Mouse (Mus musculus): Measurements from ENCODE around the gene Ccr1l1.
"Not testable (repeated sequence)": the region's sequence is repeated elsewhere in the genome, so short reads cannot be mapped to it uniquely, and the experiment has no call there.

Gene Ccr1l1

DNA sequence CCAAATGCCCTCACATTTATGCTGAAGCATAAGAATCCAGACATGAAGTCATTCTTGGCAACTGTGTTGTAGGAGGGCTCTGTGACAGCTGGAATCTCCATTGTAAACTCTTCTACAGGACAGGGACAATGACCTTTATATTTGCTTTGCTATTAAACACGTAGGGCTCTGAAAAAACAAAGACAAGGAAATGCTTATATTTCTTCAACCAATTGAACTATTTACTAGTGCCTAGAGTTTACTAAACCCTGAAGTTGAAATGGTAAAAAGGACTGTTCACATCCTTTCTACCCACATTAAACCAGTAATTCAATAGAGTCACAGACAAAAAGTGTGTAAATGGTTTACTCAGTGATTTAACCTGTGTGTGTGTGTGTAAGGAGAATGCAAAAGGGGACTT, at the start of gene Ccr1l1:
TSS of gene Ccr1l1 (minus strand) at position 101 of the 400 bp plus-strand sequence.
- no peak for DNase-seq

DNA sequence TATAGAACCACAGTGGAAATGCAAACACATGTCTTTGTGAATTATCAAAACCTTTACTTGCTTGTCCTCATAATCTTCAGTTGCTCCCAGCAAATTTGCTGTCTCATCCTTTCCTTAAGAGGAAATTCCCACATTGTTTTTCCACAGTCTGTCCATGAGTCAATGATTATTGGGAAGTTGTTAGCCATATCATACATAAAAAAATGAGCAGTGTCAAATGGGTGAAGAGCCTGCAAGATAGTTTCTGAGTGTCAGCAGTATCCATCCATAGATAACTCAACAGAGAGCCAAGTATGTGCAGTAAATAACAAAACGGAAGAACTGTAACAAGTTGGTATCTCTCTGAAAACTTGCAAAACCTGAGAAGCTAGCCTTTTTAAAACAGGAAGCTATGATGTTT, 43.5 kb upstream of the Ccr1l1 start, which contains the start of gene Ccr3:
TSS of gene Ccr3 (plus strand) at position 301 of the 400 bp plus-strand sequence.
- no peak for DNase-seq

DNA sequence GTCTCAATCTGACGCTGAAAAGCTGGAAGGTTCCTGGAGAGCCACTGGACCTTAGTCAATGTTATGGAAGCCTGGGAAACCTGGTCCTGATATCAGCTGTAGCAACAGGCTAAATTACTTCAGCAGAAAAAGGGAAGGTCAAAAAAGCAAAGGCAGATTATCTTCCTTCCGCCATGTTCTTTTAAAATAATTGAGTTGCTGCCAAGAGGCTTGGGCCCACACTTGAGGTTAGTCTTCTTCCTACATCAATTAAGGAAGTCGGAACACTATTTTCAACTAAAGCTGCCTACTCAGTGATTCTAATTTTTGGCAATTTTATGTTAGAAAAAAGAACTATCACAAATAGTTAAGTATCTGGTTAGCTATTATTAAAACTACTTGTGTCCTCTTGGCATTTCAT, 41.7 kb upstream of the Ccr1l1 start:
- no peak for DNase-seq

GRCm38 (mm10) chr9:124016048-124016447, 37.8 kb upstream of the Ccr1l1 start:
- no peak for DNase-seq

DNA sequence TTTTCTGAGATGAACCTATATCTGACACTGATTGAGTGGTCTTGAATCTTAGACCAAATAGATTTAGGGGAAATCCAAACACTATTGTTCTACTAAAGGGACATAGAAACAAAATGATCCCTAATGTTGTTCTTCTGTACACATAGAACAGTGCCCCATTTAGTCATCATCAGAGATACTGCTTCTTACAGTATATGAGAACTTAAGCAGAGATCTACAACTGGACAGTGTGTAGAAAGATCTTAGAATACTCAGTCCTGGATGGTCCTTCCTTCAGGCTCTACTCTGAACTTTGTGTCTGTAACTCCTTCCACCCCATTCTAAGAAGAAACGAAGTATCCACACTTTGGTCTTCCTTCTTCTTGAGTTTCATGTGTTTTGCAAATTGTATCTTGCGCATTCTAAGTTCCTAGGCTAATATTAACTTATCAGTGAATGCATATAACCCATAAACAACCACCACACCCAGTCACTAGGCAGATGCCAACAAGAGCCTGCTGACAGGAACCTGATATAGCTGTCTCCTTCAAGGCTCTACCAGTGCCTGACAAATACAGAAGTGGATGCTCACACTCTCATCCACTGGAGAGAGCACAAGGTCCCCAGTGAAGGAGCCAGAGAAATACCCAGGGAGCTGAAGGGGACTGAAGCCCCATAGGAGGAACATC, 36.9 kb upstream of the Ccr1l1 start:
- DNase-seq: no peak

DNA sequence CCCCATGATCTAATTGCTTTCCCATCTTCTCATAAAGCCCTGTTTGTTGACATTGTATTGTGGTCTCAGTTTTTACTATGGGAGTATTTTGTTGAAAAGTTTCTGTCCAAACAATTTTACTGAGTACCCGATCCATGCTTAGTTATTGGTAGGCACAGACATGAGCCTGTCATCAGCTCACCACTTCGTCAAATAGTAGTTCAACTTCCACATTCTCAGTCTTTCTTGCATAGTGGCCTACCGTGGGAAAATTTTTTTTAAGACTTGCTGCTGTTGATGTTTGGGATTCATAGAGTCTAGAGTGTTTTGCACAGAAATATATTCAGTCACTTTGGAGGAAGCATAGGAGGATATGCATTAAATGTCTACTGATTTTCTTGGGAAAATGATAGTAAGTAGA, 35.1 kb upstream of the Ccr1l1 start:
- DNase-seq: no peak

GRCm38 (mm10) chr9:124012691-124013090, 34.5 kb upstream of the Ccr1l1 start:
- DNase-seq: no peak

- no peak for DNase-seq
These were observed 21.6 kb upstream of the Ccr1l1 start for GRCm38 (mm10) chr9:123999784-124000183.

DNA sequence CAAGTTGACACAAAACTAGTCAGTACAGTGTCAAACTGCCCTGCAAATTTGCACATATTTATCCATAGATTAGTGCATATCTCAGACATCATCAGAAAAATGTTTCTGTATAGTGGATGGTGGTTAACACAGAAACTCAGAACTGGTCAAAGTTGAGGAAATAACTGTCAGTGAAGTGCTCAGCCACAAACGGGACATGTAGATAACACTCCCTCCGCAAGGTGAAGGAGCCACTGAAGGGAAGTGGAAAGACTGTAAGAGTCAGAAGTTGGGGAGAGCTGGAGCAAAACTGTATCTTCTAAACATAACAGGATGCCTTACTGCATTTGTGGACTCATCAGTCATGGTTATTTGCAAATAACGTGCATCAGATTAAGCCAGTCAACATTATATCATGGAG, 19.5 kb upstream of the Ccr1l1 start:
- DNase-seq: no peak

- DNase-seq: no peak
These were observed 13.2 kb upstream of the Ccr1l1 start for GRCm38 (mm10) chr9:123991312-123991906.

- DNase-seq: no peak
These were observed 11.5 kb upstream of the Ccr1l1 start for GRCm38 (mm10) chr9:123989671-123990070.

- DNase-seq: peak; percentile 29
These were observed 8.0 kb upstream of the Ccr1l1 start for GRCm38 (mm10) chr9:123986217-123986616.

GRCm38 (mm10) chr9:123984943-123985342, 6.7 kb upstream of the Ccr1l1 start:
- no peak for DNase-seq

GRCm38 (mm10) chr9:123982720-123983119, 4.5 kb upstream of the Ccr1l1 start:
- DNase-seq: no peak

DNA sequence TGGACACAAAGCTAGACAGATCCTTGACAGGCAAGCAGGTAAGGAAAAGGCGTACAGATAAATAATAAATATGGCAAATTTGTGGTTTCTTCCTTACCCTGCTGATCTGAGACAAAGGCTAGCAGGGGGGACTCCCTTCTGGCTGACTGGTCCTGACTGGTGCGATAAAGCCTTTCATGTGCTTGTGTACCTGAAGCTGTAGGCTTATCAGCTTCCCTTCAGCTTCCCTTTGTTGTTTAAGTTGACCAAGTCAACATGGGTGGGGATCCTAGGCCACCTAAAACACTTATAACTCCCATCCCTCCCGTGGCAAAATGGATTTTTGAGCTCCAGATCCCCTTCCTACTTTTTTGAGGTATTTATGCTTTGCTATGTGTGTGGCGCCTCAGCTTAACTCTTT, 3.7 kb upstream of the Ccr1l1 start:
- DNase-seq: no peak

DNA sequence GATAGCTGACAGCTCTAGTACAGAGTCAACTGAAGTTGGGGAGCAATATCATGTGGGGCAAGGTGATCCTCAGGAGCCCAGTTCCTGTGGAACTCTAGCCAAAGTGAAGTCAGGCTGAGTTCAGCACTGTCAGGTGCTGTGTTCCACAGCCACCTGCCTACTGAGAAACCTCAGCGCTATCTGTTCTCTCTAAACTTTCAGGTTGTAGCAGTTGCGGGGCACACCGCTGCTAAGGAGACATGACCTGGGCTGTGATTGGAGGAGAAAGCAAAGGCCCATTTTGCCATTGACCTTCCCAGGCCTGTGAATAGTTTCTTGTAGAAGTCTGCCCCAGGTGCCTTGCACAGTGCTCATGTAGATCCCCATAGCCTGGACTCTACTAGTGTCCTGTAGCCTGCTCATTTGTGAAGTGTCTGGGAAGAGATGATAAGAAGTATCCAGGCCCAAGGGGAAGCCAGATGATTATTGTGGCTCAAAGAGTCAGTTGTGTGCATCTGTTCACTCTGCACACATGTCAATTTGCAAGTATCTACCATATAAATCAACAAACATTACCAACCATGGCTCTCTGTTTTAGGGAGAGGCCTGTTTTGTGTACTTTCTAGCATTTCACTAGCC, 2.8 kb upstream of the Ccr1l1 start:
- not testable (repeated sequence) for DNase-seq

GRCm38 (mm10) chr9:123976876-123977663, 1.1 kb downstream of the Ccr1l1 start:
- DNase-seq: no peak

DNA sequence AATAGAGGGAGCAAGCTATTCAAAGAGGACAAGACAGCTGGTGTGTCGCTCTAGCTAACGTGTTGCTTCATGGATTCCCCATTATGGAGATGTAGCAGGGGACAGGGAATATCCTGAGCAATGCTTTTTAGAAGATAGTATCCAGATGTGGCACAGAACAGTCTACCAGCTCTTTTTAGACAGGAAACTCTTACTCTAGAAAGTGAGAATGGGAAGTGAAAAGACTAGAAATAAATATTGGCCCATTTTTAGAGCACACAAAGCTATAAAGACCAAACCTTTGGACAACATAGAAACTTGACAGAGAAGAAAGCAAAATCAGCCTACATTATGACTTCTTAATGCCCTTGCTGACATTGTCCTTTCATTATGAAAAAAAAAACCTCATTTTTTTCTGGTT, 2.6 kb downstream of the Ccr1l1 start:
- no peak for DNase-seq

- DNase-seq: peak; percentile 4
These were observed 9.8 kb downstream of the Ccr1l1 start, which contains the start of gene Ccr1 for GRCm38 (mm10) chr9:123968290-123968912. Gene Ccr1 (minus strand): TSS chr9:123968692.

GRCm38 (mm10) chr9:123966858-123967495, 11.2 kb downstream of the Ccr1l1 start:
- DNase-seq: not testable (repeated sequence)

GRCm38 (mm10) chr9:123964776-123965175, 13.4 kb downstream of the Ccr1l1 start:
- DNase-seq: no peak

DNA sequence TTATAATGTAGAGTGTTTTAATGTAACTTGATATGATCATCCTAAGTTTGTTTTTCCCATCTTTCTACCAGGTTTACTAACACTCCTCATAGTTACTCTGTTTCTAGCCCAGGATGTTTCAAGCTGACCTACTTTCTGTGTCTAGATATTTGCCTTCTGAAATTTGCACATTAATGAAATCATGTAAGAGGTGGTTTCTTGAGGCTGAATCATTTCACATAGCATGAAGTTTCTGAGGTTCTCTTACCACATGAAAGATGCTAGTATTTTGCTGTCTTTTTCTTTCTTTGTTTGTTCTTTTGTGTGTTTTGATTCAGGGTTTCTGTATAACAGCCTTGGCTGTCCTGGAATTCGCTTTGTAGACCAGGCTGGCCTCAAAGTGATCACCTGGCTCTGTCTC, 18.0 kb downstream of the Ccr1l1 start:
- DNase-seq: no peak

Measured in lung, postnatal 10 days (tissue).